Mouse (Mus musculus) embryonic facial prominence, embryonic 14.5 days (tissue): Measurements from ENCODE around the gene Syngr4. TPM values are rescaled to one million over a fixed set of nuclear protein-coding genes. Genes with fewer than 3 reads are reported as not detected.

ENCODE experiments used
- ATAC-seq: fragments of 200-750 bp; cut with Nextera tagmentation; 2 replicates; pipeline ENCODE4 v1.8.0; 2017; ENCODE audit warnings: low read depth, moderate number of reproducible peaks, moderate TSS enrichment
- DNase-seq: peaks from one replicate; pipeline ENCODE4 v3.0.0-alpha.2; 2015; ENCODE audit warnings: low spot score
- H3K27ac ChIP-seq: fragments of 300-500 bp; sonication (generic); replicated peaks from 2 replicates; pipeline ENCODE4 v1.5.1; 2014; ENCODE audit warnings: low read depth, mild to moderate bottlenecking, low read length, moderate library complexity
- H3K27me3 ChIP-seq: fragments of 300-500 bp; sonication (generic); replicated peaks from 2 replicates; pipeline ENCODE4 v1.6.1; 2014; ENCODE audit warnings: low read length; ENCODE audit not compliant: control insufficient read depth, insufficient read depth
- H3K36me3 ChIP-seq: fragments of 300-500 bp; sonication (generic); 2 replicates; pipeline ENCODE4 v1.6.1; 2014; ENCODE audit warnings: low read length, mixed read lengths; ENCODE audit not compliant: control insufficient read depth, insufficient read depth
- H3K4me1 ChIP-seq: fragments of 300-500 bp; sonication (generic); 2 replicates; pipeline ENCODE4 v1.6.1; 2014; ENCODE audit warnings: antibody characterized with exemption, low read length; ENCODE audit not compliant: control insufficient read depth, insufficient read depth
- H3K4me2 ChIP-seq: fragments of 300-500 bp; sonication (generic); 2 replicates; pipeline ENCODE4 v1.6.1; 2014; ENCODE audit warnings: low read depth, mild to moderate bottlenecking, low read length, moderate library complexity, mixed read lengths
- H3K4me3 ChIP-seq: fragments of 300-500 bp; sonication (generic); 2 replicates; pipeline ENCODE4 v1.5.1; 2014; ENCODE audit warnings: low read depth, mild to moderate bottlenecking, low read length
- H3K9ac ChIP-seq: fragments of 300-500 bp; sonication (generic); 2 replicates; pipeline ENCODE4 v1.6.1; 2014; ENCODE audit warnings: low read depth, mild to moderate bottlenecking, low read length, moderate library complexity, mixed read lengths
- H3K9me3 ChIP-seq: fragments of 300-500 bp; sonication (generic); 2 replicates; pipeline ENCODE4 v1.6.1; 2016; ENCODE audit warnings: low read length; ENCODE audit not compliant: control insufficient read depth
- WGBS: fragments of 180-500 bp; shearing (Covaris S2); extraction: QIAGEN DNeasy Blood & Tissue Kit; methylation state at CpG from one replicate; pipeline ENCODE4 v1.1.7; 2014; 5-methylcytosine and 5-hydroxymethylcytosine counted together
- polyA plus RNA-seq: library from polyadenylated mRNA; unstranded; fragments of >200 nt; fragmentation: Nextera tagmentation; extraction: Ambion mirVana; gene quantifications from 2 replicates; pipeline ENCODE4 v1.2.1, GENCODE M21; 2014

Syngr4 gene
- polyA plus RNA-seq, 1 experiment from 2014 or later = 0.68 TPM

DNA sequence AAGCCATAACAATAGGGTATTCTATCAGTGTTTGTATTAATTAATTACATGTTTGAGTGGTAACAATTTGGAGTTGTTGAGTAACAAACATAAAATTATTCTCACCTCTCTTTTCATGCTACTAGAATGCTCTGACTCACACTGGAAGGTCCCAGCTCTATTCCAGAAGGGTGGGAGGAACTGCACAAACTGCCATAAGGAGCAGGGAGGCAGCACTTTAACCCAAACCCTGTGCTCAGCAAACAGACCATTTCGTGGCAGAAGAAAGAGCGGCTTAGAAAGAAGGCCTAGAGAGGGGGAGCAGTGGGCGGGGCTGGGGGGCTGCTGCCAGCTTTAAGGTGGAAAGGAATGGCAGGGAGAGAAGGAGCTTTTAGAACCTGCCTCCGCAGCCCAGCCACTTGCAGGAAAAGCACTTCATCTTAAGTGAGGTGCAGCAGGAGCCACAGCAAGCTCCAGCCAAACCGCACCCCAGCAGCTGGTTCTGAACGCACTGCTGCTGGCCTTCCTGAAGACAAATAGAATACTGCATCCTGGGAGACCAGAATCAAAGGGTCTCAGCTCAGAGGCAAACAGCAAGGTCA is 48.0 kb downstream of the Syngr4 start:
- Histone ChIP-seq H3K4me2 (no peak overlapping the region), H3K4me3 (no peak overlapping the region), H3K27ac (no peak overlapping the region), H3K4me1 (no peaks in the 10 kb centered on the region), H3K9ac (0 out of 2 replicates have a peak overlapping the region, but pooled peaks have one; percentile 31), H3K9me3 (no peaks in the 10 kb centered on the region), H3K36me3 (no peaks in the 10 kb centered on the region), H3K27me3 (peaks cover 4% of the 10 kb centered on the region; the same call in 1 of the 2 replicates)
- ATAC-seq (no peak), DNase-seq (no peak)
- WGBS = 10% methylated on average over 6 of the region's 6 CpGs

GRCm38 (mm10) chr7:45842950-45843744 is 53.4 kb downstream of the Syngr4 start:
- Histone ChIP-seq H3K27ac (no peak overlapping the region), H3K4me2 (no peak overlapping the region), H3K27me3 (peaks cover 12% of the 10 kb centered on the region), H3K9ac (no peak overlapping the region), H3K36me3 (no peaks in the 10 kb centered on the region), H3K4me3 (no peak overlapping the region), H3K4me1 (no peaks in the 10 kb centered on the region), H3K9me3 (no peaks in the 10 kb centered on the region)
- WGBS = 80% methylated on average over 10 of the region's 10 CpGs
- ATAC-seq (no peak), DNase-seq (no peak)

Other genes with a start within 250 kb of the Syngr4 start
- gene Fut2, start 230.3 kb downstream of the Syngr4 start, polyA plus RNA-seq = 1.9 and 2.2 TPM in 2 replicates
- gene Ntn5, start 212.7 kb downstream of the Syngr4 start, polyA plus RNA-seq = 3.4 and 3.7 TPM in 2 replicates
- 2.1 and 2.5 TPM in 2 replicates for gene Sec1, start 202.3 kb downstream of the Syngr4 start, polyA plus RNA-seq
- gene Car11, start 196.9 kb downstream of the Syngr4 start, polyA plus RNA-seq = 7.9 and 8.9 TPM in 2 replicates
- gene Dbp, start 191.6 kb downstream of the Syngr4 start, polyA plus RNA-seq = 3.4 and 4.7 TPM in 2 replicates
- 1,174 and 1,204 TPM in 2 replicates for gene Rpl18, start 181.3 kb downstream of the Syngr4 start, polyA plus RNA-seq
- 24.0 and 25.6 TPM in 2 replicates for gene Sphk2, start 178.7 kb downstream of the Syngr4 start, polyA plus RNA-seq
- gene Fam83e, start 175.5 kb downstream of the Syngr4 start, polyA plus RNA-seq = 0.36 and 0.39 TPM in 2 replicates
- not detected in 2 replicates for gene Spaca4, start 170.9 kb downstream of the Syngr4 start, polyA plus RNA-seq
- 0.67 and 1.5 TPM in 2 replicates for gene Lmtk3, start 113.0 kb downstream of the Syngr4 start, polyA plus RNA-seq
- 14.2 and 16.3 TPM in 2 replicates for gene Sult2b1, start 112.0 kb downstream of the Syngr4 start, polyA plus RNA-seq
- 96.4 and 106 TPM in 2 replicates for gene Cyth2, start 82.1 kb downstream of the Syngr4 start, polyA plus RNA-seq
- 1.4 and 2.2 TPM in 2 replicates for gene Kcnj14, start 71.9 kb downstream of the Syngr4 start, polyA plus RNA-seq
- 53.9 and 60.5 TPM in 2 replicates for gene Grwd1, start 65.8 kb downstream of the Syngr4 start, polyA plus RNA-seq
- 147 and 155 TPM in 2 replicates for gene Kdelr1, start 23.9 kb downstream of the Syngr4 start, polyA plus RNA-seq
- gene Grin2d, start 18.3 kb downstream of the Syngr4 start, polyA plus RNA-seq = 0.63 and 1.0 TPM in 2 replicates
- 3.9 and 5.8 TPM in 2 replicates for gene Tmem143, start 227 bp upstream of the Syngr4 start, polyA plus RNA-seq
- gene Emp3, start 24.7 kb upstream of the Syngr4 start, polyA plus RNA-seq = 298 and 316 TPM in 2 replicates
- gene Ccdc114, start 27.4 kb upstream of the Syngr4 start, polyA plus RNA-seq = 3.7 and 5.0 TPM in 2 replicates
- 0.39 and 0.64 TPM in 2 replicates for gene Abcc6, start 133.6 kb upstream of the Syngr4 start, polyA plus RNA-seq
- gene Nomo1, start 137.0 kb upstream of the Syngr4 start, polyA plus RNA-seq = 25.7 and 27.8 TPM in 2 replicates
- 0.47 and 0.61 TPM in 2 replicates for gene Kcnj11, start 204.1 kb upstream of the Syngr4 start, polyA plus RNA-seq